Mouse (Mus musculus): ENCODE results near the gene Olfr462.
A peak's percentile ranks its signal among the peaks of the same experiment; 100 is the strongest.
"Not testable (repeated sequence)": the region's sequence is repeated elsewhere in the genome, so short reads cannot be mapped to it uniquely, and the experiment has no call there.

The Olfr462 gene

DNA sequence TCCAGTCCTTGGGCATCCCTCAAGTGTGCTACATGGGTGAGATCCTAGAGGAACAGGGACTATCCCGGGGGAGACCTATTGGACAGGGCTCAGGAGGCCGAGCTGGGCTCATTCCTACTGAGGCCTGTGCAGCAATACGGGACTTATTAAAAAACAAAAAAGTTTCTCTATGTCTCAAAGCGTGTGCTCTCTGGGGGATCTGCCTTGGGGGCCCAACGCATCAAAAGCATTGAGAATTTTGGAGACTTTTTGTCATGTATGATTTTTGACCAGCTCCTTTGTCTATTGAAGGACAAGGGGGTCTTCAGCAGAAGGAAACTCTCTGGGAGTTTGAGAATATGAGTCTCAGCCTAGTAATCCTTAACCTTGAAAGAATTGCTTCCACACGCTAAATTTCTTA lies at the start of gene Olfr462:
Olfr462 (minus strand) TSS at position 101 of the 400 bp plus-strand sequence.
- no peak for DNase-seq (ENCODE audit: low read depth)

- DNase-seq (ENCODE audit: low read depth) = no peak
Observed at GRCm38 (mm10) chr11:87935467-87935866, 43.4 kb upstream of the Olfr462 start.

DNA sequence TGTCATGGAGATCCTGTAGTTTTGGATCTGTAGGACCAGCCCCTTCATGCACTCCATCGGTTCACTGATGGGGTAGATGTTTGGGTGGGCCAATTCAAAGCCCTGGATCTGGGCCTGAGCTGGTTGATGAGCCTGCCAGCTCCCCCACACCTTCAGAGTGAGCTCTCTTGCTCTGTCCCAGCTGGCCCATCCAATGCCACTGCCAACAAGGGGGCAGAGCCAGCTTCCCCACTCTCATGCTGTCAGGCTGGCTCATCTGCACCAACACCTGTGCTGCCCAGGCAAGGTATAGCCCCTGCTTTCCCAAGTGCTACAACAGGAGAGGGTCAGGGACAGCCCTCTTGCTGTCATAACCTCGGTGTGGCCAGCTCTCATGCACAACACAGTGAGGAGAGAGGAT lies 41.7 kb upstream of the Olfr462 start:
- DNase-seq (ENCODE audit: low read depth) = no peak

DNA sequence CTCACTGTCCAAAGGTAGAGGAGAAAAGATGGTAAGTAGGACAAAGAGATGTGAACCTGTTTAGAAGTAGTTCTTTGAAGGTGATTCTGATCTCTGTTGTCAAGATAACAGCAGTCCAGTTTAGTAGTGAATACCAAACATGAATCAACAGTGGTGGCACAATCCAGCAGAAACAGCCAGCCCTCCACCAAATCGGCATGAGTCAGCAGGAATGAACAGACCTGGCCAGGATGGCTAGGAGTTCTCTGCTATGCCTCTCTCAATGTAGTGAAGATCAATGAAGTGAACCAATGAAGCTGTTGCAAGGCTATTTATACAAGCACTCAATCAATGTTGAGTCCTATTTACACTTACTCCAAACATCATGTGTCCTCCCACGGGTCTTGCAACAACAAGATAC lies 38.3 kb upstream of the Olfr462 start:
- DNase-seq (ENCODE audit: low read depth) = no peak

DNA sequence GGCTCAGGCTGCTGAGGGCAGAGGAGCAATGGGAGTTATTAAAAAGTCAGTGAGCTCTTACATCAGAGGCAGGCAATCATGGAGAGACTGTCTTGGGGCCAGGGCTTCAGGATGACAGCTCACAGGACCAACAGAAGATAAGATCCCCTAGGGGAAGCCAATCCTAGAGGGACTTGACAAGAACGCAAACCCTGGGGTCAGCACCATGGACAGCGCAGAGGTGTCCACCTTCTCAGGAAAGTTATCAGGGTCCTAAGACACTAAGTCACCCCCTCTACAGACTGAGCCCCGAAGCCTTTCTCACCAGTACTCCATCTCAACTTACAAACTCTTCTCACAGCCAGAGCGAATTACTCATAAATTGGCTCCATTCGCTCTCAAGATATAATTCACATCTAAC lies 28.9 kb upstream of the Olfr462 start, which contains the start of gene Olfr464:
Olfr464 (minus strand) TSS at position 2 of the 400 bp plus-strand sequence.
- peak; percentile 47 for DNase-seq (ENCODE audit: low read depth)

DNA sequence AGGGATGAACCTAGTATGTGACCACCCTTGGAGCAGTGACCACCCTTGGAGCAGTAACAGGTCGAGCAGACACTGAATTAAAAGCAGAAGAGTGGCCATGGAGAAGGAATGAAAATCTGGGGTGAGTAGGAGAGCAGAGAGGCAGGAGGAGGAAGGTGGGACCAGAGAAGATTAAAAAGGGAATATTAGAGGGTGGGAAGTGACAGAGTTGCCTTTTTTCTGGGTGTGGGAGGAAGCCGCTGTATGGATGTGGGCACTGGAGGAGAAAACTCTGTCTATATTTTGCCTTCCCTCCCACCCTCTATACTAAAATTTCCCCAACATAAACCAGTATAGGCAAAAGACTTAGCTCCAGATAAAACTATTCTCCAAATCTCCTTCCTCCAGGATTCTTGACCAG lies 28.2 kb upstream of the Olfr462 start:
- DNase-seq (ENCODE audit: low read depth) = no peak

DNA sequence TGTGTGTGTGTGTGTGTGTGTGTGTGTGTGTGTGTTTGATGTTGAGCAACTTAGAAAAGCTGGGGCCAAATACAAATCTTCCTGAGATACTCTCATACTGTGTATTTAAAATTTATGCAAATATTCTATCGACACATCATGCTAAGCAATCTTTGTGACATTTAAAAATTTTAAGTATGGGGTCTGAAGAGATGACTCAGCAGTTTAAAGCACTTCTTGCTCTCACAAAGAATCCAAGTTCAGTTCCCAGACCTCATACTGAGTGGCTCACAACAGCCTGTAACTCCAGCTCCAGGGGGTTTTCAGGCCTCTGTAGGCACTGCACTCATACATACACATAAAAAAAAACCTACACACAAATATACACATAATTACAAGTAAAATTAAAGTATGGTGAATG lies 23.9 kb upstream of the Olfr462 start:
- DNase-seq (ENCODE audit: low read depth) = no peak

DNA sequence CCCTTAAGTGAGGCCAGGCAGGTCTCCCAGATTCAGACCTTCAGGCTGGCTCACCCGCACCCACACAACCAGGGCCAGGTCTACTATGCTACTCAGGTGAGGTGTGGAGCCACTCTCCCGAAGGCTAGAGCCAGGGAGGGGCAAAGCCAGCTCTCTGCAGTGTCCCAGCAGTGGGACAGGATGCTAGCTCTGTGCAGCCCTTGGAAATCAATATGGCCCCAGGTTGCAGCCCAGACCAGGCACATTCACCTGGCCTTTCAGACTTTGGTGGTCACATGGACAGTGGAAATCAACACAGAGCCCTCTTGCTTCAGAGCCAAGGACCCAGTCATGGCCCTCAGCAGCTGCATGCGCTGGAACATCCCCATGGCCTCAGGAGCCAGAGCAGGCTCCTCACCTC lies 12.3 kb upstream of the Olfr462 start:
- no peak for DNase-seq (ENCODE audit: low read depth)

DNA sequence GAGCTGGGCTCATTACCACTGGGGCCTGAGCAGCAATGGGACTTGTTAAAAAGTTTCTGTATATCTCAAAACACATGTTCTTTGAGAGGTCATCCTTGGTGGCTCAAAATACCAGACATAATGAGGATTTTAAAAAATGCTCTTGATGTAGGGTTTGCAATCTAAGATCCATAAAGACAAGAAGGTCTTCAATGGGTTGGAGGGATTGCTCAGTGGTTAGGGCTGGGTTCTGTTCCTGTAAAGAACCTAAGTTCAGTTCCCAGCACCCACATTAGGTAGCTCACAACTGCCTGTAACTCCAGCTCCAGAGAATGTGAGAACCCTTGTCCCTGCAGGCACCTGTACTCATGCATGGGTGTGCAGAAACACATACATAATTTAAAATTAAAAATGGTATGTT lies 5.2 kb upstream of the Olfr462 start, which contains the start of gene Olfr463:
Olfr463 (minus strand) TSS at position 101 of the 400 bp plus-strand sequence.
- DNase-seq (ENCODE audit: low read depth) = no peak

DNA sequence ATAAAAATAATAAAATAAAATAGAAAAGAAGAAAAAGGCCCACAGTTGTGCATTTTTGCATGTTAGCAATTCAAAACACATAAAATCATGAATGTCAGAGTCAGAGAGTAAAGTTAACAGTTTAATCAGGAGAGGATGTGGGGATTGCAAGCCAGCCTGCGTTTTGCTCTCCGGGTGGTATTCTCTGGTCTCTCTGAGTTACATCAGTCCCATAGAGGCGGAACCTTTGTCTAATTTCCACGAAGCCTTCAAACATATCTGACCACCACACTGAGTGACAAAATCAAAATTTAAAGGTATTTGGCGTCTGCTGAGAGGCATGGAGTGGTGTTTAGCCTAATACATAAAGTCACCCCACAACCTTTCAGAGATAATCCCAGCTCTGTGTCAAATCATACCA lies 7.2 kb downstream of the Olfr462 start:
- no peak for DNase-seq (ENCODE audit: low read depth)

DNA sequence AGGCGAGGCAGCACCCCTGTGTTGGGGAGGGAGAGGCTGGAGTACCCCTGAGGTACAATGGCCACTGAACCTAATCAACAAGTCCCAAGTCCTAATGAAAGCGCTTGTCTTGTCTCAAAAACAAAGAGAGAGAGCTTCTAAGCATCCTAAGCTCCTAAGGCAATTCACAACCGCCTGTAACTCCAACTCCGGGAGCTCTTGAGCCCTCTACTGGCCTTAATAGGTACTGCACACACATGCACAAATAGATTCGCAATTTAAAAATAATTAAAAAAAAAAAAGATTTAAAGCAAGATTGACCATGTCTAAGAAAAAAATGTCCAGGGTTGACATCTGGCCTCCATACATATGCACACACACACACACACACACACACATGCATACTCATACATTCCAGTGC lies 8.6 kb downstream of the Olfr462 start:
- peak; percentile 30 for DNase-seq (ENCODE audit: low read depth)

- DNase-seq (ENCODE audit: low read depth) = no peak
Observed at GRCm38 (mm10) chr11:87881714-87882113, 10.4 kb downstream of the Olfr462 start.

GRCm38 (mm10) chr11:87879826-87880225 lies 12.2 kb downstream of the Olfr462 start:
- DNase-seq (ENCODE audit: low read depth) = no peak

- DNase-seq (ENCODE audit: low read depth) = no peak
Observed at GRCm38 (mm10) chr11:87875436-87875835, 16.6 kb downstream of the Olfr462 start, which contains the start of gene Epx. TSS of gene Epx (minus strand) at chr11:87875536.

- DNase-seq (ENCODE audit: low read depth) = no peak
Observed at GRCm38 (mm10) chr11:87871766-87872165, 20.3 kb downstream of the Olfr462 start.

DNA sequence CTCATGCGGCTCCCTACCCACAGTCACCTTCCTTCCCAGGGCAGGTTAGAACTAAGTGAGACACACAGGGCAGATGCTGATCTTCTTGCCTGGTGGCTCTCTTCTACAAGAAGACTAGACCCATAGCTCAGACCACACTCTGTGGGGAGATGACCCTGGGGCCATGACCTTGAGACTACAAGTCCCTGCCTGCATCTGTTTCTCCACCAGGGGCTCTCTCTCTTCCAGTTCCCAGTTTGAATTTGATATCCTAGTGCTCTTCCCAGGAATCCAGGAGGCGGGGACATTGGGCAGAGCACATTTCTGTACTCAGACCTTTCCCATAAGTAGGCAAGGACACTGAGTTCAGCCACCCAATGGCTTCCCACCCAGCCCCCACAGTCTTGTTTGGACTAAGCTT lies 22.0 kb downstream of the Olfr462 start:
- DNase-seq (ENCODE audit: low read depth) = no peak

GRCm38 (mm10) chr11:87866891-87867290 lies 25.2 kb downstream of the Olfr462 start:
- not testable (repeated sequence) for DNase-seq (ENCODE audit: low read depth)

- no peak for DNase-seq (ENCODE audit: low read depth)
Observed at GRCm38 (mm10) chr11:87862805-87863204, 29.3 kb downstream of the Olfr462 start.

DNA sequence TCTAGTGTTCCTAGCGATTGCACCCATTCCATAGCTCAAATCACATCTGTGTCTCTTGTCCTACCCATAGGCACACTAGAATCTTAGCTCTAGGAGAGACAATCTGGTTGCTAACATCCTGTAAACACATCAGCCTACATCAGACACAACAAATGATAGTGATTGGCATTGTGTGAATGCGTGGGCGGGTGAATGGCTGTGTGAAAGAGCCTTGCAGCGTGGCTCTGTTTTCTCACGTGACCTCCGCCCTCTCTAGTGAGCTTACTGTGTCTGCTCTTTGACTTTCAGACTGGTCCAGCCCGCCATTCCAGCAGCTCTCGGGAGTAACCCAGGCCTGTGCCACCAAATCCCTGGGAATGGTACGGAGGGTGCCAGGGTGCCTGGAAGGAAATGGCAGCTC lies 31.6 kb downstream of the Olfr462 start:
- no peak for DNase-seq (ENCODE audit: low read depth)

DNA sequence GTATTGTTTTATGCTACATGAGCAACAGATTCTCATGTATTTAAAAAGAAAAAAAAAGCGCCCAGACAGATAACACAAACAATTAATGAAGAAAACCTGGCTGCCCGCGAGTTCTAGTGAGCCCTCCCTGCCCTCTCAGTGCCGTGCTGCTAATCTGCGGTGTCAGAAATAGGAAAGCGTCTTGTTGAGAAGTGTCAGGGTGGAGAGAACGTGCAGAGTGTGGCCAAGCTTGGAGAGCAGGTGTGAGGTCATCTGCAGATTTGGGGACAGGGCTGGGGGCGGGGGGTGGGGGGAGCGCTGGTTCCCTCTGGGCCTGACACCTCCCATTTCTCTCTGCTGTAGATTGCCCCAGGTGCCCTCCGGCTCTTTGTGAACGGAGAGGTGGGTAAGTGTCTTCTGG lies 32.8 kb downstream of the Olfr462 start:
- no peak for DNase-seq (ENCODE audit: low read depth)

DNA sequence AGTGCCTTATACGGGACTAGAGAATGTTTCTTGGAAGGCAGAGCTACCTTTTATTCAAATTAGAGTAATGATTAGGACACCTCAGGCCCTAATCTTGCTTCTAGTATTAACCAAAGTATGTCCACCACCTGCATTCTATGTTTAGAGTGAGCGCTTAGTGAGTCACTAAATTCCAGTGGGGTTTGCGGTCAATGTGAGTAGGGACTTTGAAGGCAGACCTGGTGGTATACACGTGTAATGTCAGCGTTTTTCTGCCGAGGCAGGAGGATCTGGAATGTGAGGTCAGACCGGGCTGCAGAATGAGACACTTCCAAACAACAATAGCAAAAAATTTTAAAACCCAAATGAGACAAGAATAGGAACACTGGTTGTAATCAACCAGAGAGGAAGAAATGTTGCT lies 37.5 kb downstream of the Olfr462 start:
- no peak for DNase-seq (ENCODE audit: low read depth)

DNA sequence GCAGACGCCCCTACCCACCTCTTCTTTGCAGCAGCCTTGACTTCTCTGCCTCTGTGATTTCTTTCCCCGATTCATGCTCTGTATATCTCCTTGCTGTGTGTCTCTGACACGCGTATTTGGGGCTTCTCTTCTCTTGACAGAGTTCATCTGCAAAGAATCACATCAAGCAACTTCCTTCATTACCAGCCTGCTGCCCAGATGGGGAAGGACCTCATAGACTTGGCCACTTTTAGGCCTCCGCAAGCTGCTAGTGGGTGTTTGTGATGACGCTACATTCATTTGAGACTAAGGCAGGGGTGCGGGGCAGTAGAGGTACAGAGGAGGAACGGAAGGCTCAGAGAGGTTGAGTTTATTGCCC lies 38.5 kb downstream of the Olfr462 start:
- DNase-seq (ENCODE audit: low read depth) = no peak

DNA sequence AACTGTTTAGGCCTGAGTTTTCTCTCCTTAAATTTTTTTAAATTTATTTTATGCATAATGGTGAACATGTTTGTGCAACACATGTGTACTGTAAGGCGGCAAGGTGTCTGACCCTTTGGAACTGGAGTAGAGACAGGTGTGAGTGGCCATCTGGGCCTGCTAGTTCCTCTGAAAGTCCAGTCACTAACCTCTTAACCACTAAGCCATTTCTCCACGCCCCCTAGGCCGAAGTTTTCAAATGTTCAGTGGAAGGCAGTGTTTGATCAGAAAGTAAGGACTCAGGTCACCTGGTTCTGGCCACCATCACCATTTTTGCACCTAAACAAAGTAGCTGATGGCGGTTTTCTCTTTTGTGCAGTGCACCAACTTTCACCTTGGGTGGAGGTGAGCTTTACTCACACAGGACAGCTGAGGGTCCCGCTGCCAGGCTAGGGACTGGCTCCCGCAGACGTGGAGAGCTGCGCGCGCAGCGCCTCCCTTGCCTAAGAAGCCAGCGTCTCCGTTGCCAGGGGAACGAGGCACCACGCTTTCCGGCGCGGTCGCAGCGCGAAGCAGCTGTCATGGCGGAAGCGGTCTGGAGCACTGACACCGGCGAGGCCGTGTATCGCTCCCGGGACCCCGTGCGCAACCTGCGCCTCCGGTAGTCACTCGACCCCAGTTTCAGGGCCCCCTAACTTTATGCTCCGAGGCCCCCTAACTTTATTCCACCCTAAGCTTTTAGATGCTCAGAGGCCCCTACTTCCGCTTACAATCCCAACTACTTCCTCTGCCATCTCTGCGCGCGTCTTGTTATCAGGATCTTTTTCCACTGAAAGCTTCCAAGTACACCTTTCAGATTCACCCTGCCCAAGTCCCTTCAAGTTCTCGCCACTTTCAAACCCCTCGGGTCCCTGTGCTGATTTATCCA lies 39.1 kb downstream of the Olfr462 start, which contains the start of gene Mks1:
Mks1 (plus strand) TSS at position 526 of the 907 bp plus-strand sequence.
- DNase-seq (ENCODE audit: low read depth) = peak; percentile 83

- DNase-seq (ENCODE audit: low read depth) = no peak
Observed at GRCm38 (mm10) chr11:87847884-87848283, 44.2 kb downstream of the Olfr462 start.

All from c-Kit-positive CD71-positive TER-119-negative erythroid progenitor cells, embryonic 14.5 days (primary cell).